Mouse (Mus musculus): ENCODE data around the gene Pygm. TPM values are rescaled to one million over a fixed set of nuclear protein-coding genes. Genes with fewer than 3 reads are reported as not detected.
A peak's percentile ranks its signal among the peaks of the same experiment; 100 is the strongest.

Gene Pygm
- polyA plus RNA-seq, 1 experiment from 2014 or later = 5.7 TPM

DNA sequence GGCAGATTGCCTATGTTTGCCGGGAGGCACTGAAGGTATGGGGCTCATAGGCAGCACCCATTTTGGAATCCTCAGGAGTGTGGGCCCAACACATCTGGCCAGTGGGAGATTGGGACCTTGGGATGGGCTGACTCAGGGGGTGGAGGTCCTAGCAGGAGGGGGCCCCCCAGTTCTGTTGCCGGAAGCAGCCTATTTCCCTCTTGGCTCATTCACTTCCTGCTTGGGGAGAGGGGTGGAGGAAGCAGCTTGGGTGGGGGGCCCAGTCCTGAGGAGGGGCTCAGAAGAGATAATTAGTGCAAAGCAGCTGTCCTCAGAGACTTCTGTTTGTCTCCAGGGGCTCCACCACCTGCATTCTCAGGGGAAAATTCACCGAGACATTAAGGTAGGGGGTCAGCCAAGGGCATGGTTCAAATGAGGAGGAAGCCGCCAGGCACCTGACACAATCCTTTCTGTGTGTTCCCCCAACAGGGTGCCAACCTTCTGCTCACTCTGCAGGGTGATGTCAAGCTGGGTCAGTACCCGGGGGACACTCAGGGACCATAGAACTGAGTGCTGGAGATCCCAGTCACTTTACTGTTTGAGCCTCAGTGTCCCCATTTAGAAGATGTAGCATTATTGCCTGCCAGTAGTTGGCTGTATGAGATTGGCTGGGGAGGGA lies 41.8 kb upstream of the Pygm start:
- Histone ChIP-seq H3K4me1 (replicated peaks) (peaks cover 22% of the 10 kb centered on the region), H3K36me3 (peaks cover 83% of the 10 kb centered on the region), H3K4me3 (no peak overlapping the region), H3K27ac (no peak overlapping the region), H3K27me3 (peaks cover 13% of the 10 kb centered on the region; the same call in 1 of the 2 replicates), H3K4me2 (peak overlapping the region; percentile 78; the same call in 1 of the 2 replicates), H3K9ac (no peak overlapping the region), H3K9me3 (no peaks in the 10 kb centered on the region)
- 74% methylated on average over 5 of the region's 5 CpGs for WGBS
- ATAC-seq (ENCODE audit: low FRiP score) = no peak

DNA sequence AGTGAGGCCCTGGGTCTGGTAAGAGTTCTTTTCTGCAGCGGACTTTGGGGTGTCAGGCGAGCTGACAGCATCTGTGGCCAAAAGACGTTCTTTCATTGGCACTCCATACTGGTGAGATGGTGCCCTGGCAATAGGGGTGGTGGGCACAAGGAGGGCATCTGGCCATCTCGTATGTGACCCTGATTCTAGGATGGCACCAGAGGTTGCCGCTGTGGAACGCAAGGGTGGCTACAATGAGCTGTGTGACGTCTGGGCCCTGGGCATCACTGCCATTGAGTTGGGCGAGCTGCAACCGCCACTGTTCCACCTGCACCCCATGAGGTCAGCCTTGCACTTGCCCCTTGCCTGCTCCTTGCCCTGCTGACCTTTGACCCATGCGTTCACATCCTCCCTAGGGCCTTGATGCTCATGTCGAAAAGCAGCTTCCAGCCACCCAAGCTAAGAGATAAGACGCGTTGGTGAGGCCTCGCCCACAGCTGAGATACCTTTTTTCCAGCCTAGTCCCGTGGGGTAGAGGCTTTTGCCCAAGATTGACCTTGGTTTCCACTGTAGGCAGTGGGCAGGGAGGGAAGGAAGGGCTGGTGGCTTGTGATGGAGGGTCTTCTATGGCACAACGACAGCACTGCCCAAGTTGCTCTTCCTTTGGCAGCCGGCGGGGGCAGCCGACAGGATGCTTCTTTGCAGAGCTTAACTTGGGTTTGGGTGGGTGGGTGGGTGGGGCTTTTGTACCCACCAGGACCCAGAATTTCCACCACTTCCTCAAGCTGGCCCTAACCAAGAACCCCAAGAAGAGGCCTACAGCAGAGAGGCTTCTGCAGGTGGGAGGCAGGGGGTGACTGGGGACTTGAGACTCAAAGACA lies 40.9 kb upstream of the Pygm start:
- 88% methylated on average over 19 of the region's 19 CpGs for WGBS
- Histone ChIP-seq H3K4me1 (replicated peaks) (peaks cover 18% of the 10 kb centered on the region), H3K36me3 (peaks cover 82% of the 10 kb centered on the region), H3K4me2 (no peak overlapping the region), H3K27me3 (peaks cover 13% of the 10 kb centered on the region; the same call in 1 of the 2 replicates), H3K9me3 (no peaks in the 10 kb centered on the region), H3K4me3 (no peak overlapping the region), H3K27ac (no peak overlapping the region; the same call in 1 of the 2 replicates), H3K9ac (no peak overlapping the region)
- ATAC-seq (ENCODE audit: low FRiP score) = no peak

DNA sequence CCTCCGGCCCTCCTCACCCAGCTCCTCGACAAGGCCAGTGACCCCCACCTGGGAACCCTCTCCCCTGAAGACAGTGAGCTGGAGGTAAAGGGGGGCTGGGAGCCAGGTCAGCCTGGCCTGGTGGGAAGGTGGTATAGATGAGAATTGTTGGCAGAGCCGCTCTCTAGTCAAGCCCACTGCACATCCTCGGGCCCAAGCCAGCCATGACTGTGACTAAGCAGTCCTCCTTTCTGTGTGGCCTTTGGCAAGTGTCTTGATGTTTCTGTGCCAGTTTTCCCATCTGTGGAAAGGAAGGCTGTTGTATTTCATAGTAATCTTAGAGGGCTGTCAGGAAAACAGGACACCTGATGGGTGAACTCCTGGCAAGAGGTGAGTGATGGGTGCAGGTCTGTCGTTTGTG lies 40.2 kb upstream of the Pygm start:
- no peak overlapping the region; the same call in 1 of the 2 replicates for H3K27ac ChIP-seq
- no peak overlapping the region for H3K9ac ChIP-seq
- ATAC-seq (ENCODE audit: low FRiP score) = no peak
- H3K4me1 ChIP-seq (replicated peaks) = peaks cover 24% of the 10 kb centered on the region
- H3K4me2 ChIP-seq = no peak overlapping the region
- peaks cover 13% of the 10 kb centered on the region; the same call in 1 of the 2 replicates for H3K27me3 ChIP-seq
- H3K36me3 ChIP-seq = peaks cover 81% of the 10 kb centered on the region
- 91% methylated on average over 5 of the region's 5 CpGs for WGBS
- no peaks in the 10 kb centered on the region for H3K9me3 ChIP-seq
- H3K4me3 ChIP-seq = no peak overlapping the region

DNA sequence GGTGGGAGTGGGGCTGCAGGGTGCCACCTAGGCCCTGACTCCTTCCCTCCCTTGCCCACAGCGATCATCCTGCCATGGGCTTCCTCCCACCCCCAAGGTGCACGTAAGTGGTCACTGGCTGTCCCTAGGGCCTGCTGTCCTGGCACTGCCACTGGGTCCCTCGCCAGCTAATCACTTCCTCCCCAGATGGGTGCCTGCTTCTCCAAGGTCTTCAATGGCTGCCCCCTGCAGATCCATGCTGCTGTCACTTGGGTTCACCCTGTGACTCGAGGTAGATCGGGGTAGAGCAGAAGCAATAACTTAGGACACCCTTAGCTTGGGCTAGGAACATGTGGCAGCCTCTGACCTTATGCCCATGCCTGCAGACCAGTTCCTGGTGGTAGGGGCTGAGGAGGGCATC lies 38.2 kb upstream of the Pygm start:
- 93% methylated on average over 5 of the region's 5 CpGs for WGBS
- H3K36me3 ChIP-seq = peaks cover 83% of the 10 kb centered on the region

DNA sequence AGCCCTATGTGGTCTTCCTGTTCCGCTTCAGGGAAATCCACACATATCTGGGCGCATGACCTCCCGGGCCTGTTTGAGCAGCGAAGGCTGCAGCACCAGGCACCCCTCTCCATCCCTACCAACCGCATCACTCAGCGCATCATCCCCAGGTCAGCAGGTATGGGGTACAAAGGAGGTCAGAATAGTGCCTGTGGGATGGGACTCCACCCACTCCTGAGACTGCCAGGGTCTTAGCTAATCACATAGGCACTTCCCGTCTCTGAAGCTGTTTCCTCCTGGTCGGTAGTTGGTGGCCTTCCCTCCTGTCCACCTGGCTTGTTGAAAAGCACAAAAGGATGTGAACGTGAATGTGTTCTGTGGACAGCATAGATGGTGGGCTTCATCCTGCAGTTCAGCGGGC lies 37.5 kb upstream of the Pygm start:
- peaks cover 89% of the 10 kb centered on the region for H3K36me3 ChIP-seq
- no peak overlapping the region for H3K4me3 ChIP-seq
- ATAC-seq (ENCODE audit: low FRiP score) = no peak
- H3K27me3 ChIP-seq = no peaks in the 10 kb centered on the region
- peaks cover 15% of the 10 kb centered on the region for H3K4me1 ChIP-seq (replicated peaks)
- H3K4me2 ChIP-seq = no peak overlapping the region
- no peaks in the 10 kb centered on the region for H3K9me3 ChIP-seq
- no peak overlapping the region for H3K27ac ChIP-seq
- 92% methylated on average over 10 of the region's 10 CpGs for WGBS
- no peak overlapping the region for H3K9ac ChIP-seq

More for the DNA sequence above, 38.2 kb upstream of the Pygm start:
- no peaks in the 10 kb centered on the region for H3K27me3 ChIP-seq
- no peak overlapping the region for H3K9ac ChIP-seq
- H3K4me3 ChIP-seq = no peak overlapping the region
- H3K4me1 ChIP-seq (replicated peaks) = peaks cover 21% of the 10 kb centered on the region
- no peaks in the 10 kb centered on the region for H3K9me3 ChIP-seq
- no peak for ATAC-seq (ENCODE audit: low FRiP score)
- H3K27ac ChIP-seq = no peak overlapping the region
- no peak overlapping the region for H3K4me2 ChIP-seq

DNA sequence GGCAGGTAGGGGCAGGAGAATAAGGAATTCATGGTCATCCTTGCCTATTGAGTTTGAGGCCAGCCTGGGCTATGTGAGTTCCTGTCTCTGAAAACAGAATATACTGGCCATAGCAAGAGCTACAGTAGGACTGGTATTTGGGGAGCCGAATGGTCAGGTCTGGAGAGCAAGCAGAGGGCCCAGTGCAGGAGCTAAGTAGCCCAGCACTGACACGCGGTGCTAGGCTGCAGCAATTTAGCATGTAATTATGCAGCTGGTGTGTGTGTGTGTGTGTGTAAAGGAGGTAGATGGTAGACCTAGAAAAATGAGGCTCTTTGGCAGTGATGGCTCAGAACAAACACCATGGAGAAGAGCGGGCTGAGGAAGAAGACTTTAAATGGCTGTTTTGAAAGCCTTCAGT lies 36.6 kb upstream of the Pygm start:
- H3K4me1 ChIP-seq (replicated peaks) = peaks cover 14% of the 10 kb centered on the region
- ATAC-seq (ENCODE audit: low FRiP score) = no peak
- no peak overlapping the region for H3K27ac ChIP-seq
- no peak overlapping the region for H3K4me2 ChIP-seq
- H3K4me3 ChIP-seq = no peak overlapping the region
- H3K9ac ChIP-seq = no peak overlapping the region
- H3K36me3 ChIP-seq = peaks cover 92% of the 10 kb centered on the region
- 98% methylated on average over 4 of the region's 4 CpGs for WGBS
- H3K27me3 ChIP-seq = no peaks in the 10 kb centered on the region
- no peaks in the 10 kb centered on the region for H3K9me3 ChIP-seq

DNA sequence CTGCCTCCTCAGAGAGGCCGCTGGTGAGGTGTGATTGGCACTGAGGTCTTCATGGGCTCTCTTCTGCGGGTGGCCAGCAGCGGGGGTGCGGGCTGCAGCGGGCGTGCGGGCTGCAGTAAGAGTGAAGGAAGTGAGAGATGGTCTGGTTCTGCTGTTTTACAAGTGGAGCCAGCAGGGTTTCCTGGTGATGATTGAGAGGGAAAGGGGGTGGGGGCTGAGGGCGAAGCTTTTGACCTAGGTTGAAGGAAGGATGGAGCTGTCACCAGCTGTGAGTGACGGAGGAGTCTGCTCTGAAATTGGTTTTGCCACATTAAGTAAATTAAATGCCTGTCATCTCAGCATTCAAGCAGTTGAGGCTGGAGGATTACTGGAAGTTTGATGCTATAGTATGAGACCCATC lies 35.5 kb upstream of the Pygm start:
- no peak overlapping the region for H3K4me3 ChIP-seq
- H3K36me3 ChIP-seq = peaks cover 92% of the 10 kb centered on the region
- H3K9ac ChIP-seq = no peak overlapping the region
- peaks cover 14% of the 10 kb centered on the region for H3K4me1 ChIP-seq (replicated peaks)
- H3K4me2 ChIP-seq = no peak overlapping the region
- H3K27ac ChIP-seq = peak overlapping the region; percentile 18; the same call in 1 of the 2 replicates
- H3K27me3 ChIP-seq = no peaks in the 10 kb centered on the region
- ATAC-seq (ENCODE audit: low FRiP score) = no peak
- no peaks in the 10 kb centered on the region for H3K9me3 ChIP-seq
- WGBS = 61% methylated on average over 9 of the region's 9 CpGs

DNA sequence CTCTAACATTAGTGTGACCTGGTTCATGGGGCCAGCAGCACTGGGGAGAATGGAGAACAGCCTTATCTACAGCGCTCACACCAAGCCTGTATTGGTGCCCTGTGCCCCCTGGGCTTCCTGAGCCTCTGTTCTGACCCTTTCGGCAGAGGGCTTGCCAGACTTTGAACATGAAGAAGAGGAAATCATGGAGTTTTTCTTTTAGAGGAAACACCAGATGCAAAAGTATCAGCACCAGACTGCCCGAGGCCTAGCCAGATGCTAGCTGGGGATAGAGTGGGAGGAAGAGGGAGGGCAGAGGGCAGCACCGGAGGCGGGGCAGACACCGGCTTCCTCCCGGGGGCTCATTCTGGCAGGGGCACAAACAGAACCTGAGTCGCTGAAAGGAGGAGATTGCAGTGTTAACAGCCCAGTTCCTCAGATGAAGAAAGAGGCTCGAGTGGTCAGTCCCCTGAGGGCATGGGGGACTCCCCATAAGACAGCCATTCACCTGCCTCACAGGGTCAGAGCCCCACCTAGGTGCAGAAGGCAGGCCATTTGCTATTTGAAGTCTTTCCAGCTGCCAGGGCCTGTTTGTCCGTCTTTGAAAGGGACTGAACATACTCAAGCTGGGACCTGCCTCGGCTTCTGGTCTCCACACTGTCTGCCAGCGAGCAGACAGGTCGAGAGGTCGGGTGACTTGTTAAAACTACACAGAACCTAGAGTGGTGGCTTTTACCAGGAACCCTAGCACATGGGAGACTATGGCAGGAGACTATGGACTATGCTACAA lies 34.8 kb upstream of the Pygm start:
- Histone ChIP-seq H3K9ac (no peak overlapping the region), H3K4me1 (replicated peaks) (peaks cover 14% of the 10 kb centered on the region), H3K9me3 (no peaks in the 10 kb centered on the region), H3K4me3 (no peak overlapping the region), H3K4me2 (no peak overlapping the region), H3K27ac (peak overlapping the region; percentile 37; the same call in 1 of the 2 replicates), H3K36me3 (peaks cover 92% of the 10 kb centered on the region), H3K27me3 (no peaks in the 10 kb centered on the region)
- 49% methylated on average over 14 of the region's 14 CpGs for WGBS
- ATAC-seq (ENCODE audit: low FRiP score) = no peak

DNA sequence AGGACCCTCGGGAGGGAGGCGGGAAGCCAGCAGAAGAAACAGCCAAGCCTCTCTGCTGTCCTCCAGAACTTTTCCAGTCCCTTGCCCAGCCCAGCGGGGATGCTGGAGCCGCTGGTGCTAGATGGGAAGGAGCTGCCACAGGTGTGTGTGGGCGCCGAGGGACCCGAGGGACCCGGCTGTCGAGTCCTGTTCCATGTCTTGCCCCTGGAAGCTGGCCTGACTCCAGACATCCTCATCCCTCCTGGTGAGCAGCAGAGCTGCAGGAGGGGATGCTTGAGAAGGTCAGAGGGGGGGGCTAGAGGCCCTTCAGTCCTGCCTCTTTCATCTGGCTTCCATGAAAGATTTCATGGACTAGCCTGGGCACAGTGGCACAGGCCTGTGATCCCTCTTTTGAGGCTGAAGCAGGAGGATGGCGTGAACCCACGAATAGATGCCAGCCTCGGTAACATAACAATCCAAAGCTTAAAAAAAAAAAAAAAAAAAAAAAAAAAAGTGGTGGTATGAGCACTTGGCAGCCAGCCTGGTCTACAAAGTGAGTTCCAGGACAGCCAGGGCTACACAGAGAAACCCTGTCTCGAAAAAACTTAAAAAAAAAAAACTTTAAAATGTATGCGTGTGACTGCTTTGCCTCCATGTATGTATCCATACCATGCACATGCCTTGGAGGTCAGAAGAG lies 32.6 kb upstream of the Pygm start:
- Histone ChIP-seq H3K4me3 (no peak overlapping the region), H3K9ac (no peak overlapping the region), H3K36me3 (peaks cover 77% of the 10 kb centered on the region), H3K27ac (no peak overlapping the region), H3K4me2 (no peak overlapping the region), H3K9me3 (no peaks in the 10 kb centered on the region), H3K27me3 (no peaks in the 10 kb centered on the region), H3K4me1 (replicated peaks) (peaks cover 14% of the 10 kb centered on the region)
- WGBS = 63% methylated on average over 14 of the region's 14 CpGs
- no peak for ATAC-seq (ENCODE audit: low FRiP score)

DNA sequence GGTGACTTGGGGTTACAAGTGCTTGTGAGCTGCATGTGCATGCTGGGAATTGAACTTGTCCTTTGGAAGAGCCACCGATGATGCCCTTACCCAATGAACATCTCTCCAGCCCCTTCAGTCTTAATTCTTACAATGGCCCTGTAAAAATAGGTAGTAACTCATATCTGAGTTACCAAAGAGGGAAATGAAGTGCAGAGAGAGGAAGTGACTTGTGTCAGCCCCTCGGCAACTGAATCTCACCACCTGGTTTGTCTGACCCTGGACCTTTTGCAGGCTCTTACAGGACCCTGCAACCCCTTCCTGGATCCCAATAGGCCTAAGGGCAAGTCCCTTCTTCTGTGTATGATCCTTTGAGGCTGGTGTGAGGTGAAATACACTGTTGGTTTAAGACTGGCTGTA lies 32.1 kb upstream of the Pygm start:
- 91% methylated on average over 2 of the region's 2 CpGs for WGBS
- no peak for ATAC-seq (ENCODE audit: low FRiP score)
- no peak overlapping the region for H3K9ac ChIP-seq
- no peak overlapping the region for H3K27ac ChIP-seq
- H3K27me3 ChIP-seq = no peaks in the 10 kb centered on the region
- no peak overlapping the region for H3K4me2 ChIP-seq
- no peaks in the 10 kb centered on the region for H3K9me3 ChIP-seq
- peaks cover 71% of the 10 kb centered on the region for H3K36me3 ChIP-seq
- no peak overlapping the region for H3K4me3 ChIP-seq
- H3K4me1 ChIP-seq (replicated peaks) = peaks cover 14% of the 10 kb centered on the region

DNA sequence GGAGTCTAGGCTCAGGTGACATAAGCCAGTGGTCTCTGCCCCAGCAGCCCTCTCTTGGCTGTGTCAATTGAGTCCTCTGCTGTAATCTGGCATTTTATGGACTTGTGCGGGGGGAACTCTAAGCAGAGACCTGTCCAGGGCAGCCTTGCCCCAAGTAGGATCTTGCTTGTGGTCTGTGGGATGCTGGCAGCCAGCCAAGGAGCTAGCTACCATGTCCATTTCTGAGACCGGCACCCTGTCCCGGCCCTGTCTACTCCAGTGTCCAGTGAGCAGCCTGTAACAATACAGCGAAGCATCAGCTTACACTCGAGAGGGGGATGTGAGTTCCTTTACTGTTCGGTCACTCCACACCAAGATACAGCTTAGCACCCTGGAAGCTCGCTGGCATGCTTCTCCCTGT lies 30.2 kb upstream of the Pygm start:
- no peak overlapping the region for H3K4me3 ChIP-seq
- H3K4me1 ChIP-seq (replicated peaks) = peaks cover 8% of the 10 kb centered on the region
- H3K27me3 ChIP-seq = no peaks in the 10 kb centered on the region
- H3K36me3 ChIP-seq = peaks cover 54% of the 10 kb centered on the region
- 82% methylated on average over 7 of the region's 7 CpGs for WGBS
- H3K4me2 ChIP-seq = no peak overlapping the region
- no peaks in the 10 kb centered on the region for H3K9me3 ChIP-seq
- no peak for ATAC-seq (ENCODE audit: low FRiP score)
- H3K9ac ChIP-seq = no peak overlapping the region
- H3K27ac ChIP-seq = no peak overlapping the region; the same call in 1 of the 2 replicates

DNA sequence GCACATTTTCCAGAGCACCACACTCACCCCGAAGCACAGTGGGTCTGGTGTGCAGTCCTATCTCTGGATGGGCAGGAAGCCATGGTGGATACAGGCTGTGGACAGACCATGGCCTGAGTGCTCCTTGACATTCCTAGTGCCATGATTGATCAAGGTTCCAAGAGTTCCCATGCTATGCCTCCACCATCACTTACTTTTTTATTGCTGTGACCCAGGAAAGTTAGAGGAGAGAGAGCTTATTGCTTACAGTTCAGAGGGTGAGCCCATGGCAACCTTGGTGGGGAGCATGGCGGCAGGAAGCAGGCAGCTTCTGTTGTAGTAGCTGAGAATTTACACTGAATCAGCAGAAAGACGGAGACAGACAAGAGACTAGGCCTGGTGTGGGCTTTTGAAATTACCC lies 22.9 kb upstream of the Pygm start:
- Histone ChIP-seq H3K9ac (no peak overlapping the region), H3K4me1 (replicated peaks) (peaks cover 20% of the 10 kb centered on the region), H3K27me3 (no peaks in the 10 kb centered on the region), H3K27ac (no peak overlapping the region), H3K36me3 (peaks cover 12% of the 10 kb centered on the region), H3K9me3 (no peaks in the 10 kb centered on the region), H3K4me2 (no peak overlapping the region), H3K4me3 (no peak overlapping the region)
- no peak for ATAC-seq (ENCODE audit: low FRiP score)
- 94% methylated on average over 3 of the region's 3 CpGs for WGBS

All from hindbrain, embryonic 13.5 days (tissue).